Comparison of ENCODE assay signal across 18 mouse cellular contexts in genomic region chr19:15583782-15584693, GRCm38 (mm10).
DNase-seq lines count a peak whose midpoint lies in the region; ATAC-seq and TF ChIP-seq lines count a peak whose summit lies in the region.
"Had no signal": no experiment of that assay in that cellular context is flagged by ENCODE, and none has a peak within 500 bp of the region (broad histone marks: within the 10 kb centered on the region; RNA-seq: fewer than 3 reads in every experiment).

No protein-coding gene starts in this region.

- no peaks in the 10 kb centered on the region for H3K27me3 ChIP-seq in limb, embryonic 14.5 days (ENCODE audit: control insufficient read depth, insufficient read depth, low read length)
- H3K27me3 ChIP-seq in limb, embryonic 10.5 days (ENCODE audit: low read depth, poor library complexity, severe bottlenecking): 0 out of 2 replicates have a peak, but pooled peaks cover 2% of the 10 kb centered on the region
- no peaks in the 10 kb centered on the region for H3K27me3 ChIP-seq in embryonic facial prominence, embryonic 15.5 days
- no peaks in the 10 kb centered on the region for H3K27me3 ChIP-seq in hindbrain, embryonic 16.5 days (replicated peaks; ENCODE audit: control insufficient read depth, insufficient read depth, low read length)
- no peaks in the 10 kb centered on the region for H3K27me3 ChIP-seq in neural tube, embryonic 13.5 days
- H3K27me3 ChIP-seq: heart, embryonic 12.5 days; stomach, embryonic 15.5 days had no signal

- H3K9ac ChIP-seq in limb, embryonic 14.5 days (ENCODE audit: low read depth, low read length, severe bottlenecking): no peak overlapping the region
- no peak overlapping the region for H3K9ac ChIP-seq in embryonic facial prominence, embryonic 15.5 days
- H3K9ac ChIP-seq in hindbrain, embryonic 16.5 days (ENCODE audit: low read depth, low read length): no peak overlapping the region; the same call in 1 of the 2 replicates
- no peak overlapping the region for H3K9ac ChIP-seq in neural tube, embryonic 13.5 days
- H3K9ac ChIP-seq: heart, embryonic 12.5 days; stomach, embryonic 15.5 days had no signal

- peaks cover 8% of the 10 kb centered on the region; the same call in 1 of the 2 replicates for H3K4me1 ChIP-seq in limb, embryonic 14.5 days (ENCODE audit: control insufficient read depth, insufficient read depth, low read length)
- H3K4me1 ChIP-seq in limb, embryonic 10.5 days: peaks cover 7% of the 10 kb centered on the region; the same call in 1 of the 2 replicates
- H3K4me1 ChIP-seq in embryonic facial prominence, embryonic 15.5 days: peaks cover 6% of the 10 kb centered on the region; the same call in 1 of the 2 replicates
- H3K4me1 ChIP-seq in hindbrain, embryonic 16.5 days (ENCODE audit: control insufficient read depth, insufficient read depth, low read depth, low read length): peaks cover 7% of the 10 kb centered on the region
- H3K4me1 ChIP-seq in neural tube, embryonic 13.5 days (replicated peaks): peaks cover 22% of the 10 kb centered on the region
- H3K4me1 ChIP-seq: stomach, embryonic 15.5 days had no signal

- no peak; the same call in 1 of the 2 replicates for ATAC-seq in limb, embryonic 14.5 days (ENCODE audit: low FRiP score, low read depth)
- peak; percentile 24; the same call in 1 of the 2 replicates for ATAC-seq in embryonic facial prominence, embryonic 15.5 days (ENCODE audit: insufficient number of reproducible peaks, low FRiP score, low TSS enrichment, low read depth)
- ATAC-seq in hindbrain, embryonic 16.5 days: peak; percentile 40; the same call in 1 of the 2 replicates
- ATAC-seq in neural tube, embryonic 13.5 days (ENCODE audit: low read depth): peak; percentile 80
- ATAC-seq: CD4-positive, CD25-positive, alpha-beta regulatory T cell, adult 4 months; lung, postnatal 0 days had no signal

- H3K4me3 ChIP-seq in limb, embryonic 14.5 days (replicated peaks; ENCODE audit: low read length): no peak overlapping the region
- H3K4me3 ChIP-seq in limb, embryonic 10.5 days: no peak overlapping the region
- H3K4me3 ChIP-seq in embryonic facial prominence, embryonic 15.5 days (replicated peaks): no peak overlapping the region
- no peak overlapping the region for H3K4me3 ChIP-seq in hindbrain, embryonic 16.5 days (ENCODE audit: low read length)
- H3K4me3 ChIP-seq in neural tube, embryonic 13.5 days: no peak overlapping the region
- H3K4me3 ChIP-seq: forebrain, embryonic 10.5 days; heart, embryonic 12.5 days; left cerebral cortex, adult 2 months; stomach, embryonic 15.5 days had no signal

- no peak overlapping the region for H3K4me2 ChIP-seq in limb, embryonic 14.5 days (replicated peaks; ENCODE audit: low read depth, low read length, severe bottlenecking)
- no peak overlapping the region for H3K4me2 ChIP-seq in embryonic facial prominence, embryonic 15.5 days (replicated peaks)
- H3K4me2 ChIP-seq in hindbrain, embryonic 16.5 days (ENCODE audit: low read length): no peak overlapping the region
- 0 out of 2 replicates have a peak overlapping the region, but pooled peaks have one; percentile 6 for H3K4me2 ChIP-seq in neural tube, embryonic 13.5 days
- H3K4me2 ChIP-seq: stomach, embryonic 15.5 days had no signal

- H3K9me3 ChIP-seq in limb, embryonic 14.5 days (ENCODE audit: control insufficient read depth, low read length): no peaks in the 10 kb centered on the region
- H3K9me3 ChIP-seq in limb, embryonic 10.5 days (replicated peaks): no peaks in the 10 kb centered on the region
- H3K9me3 ChIP-seq in embryonic facial prominence, embryonic 15.5 days (replicated peaks): no peaks in the 10 kb centered on the region; the same call in 1 of the 2 replicates
- H3K9me3 ChIP-seq in hindbrain, embryonic 16.5 days (ENCODE audit: control insufficient read depth, low read length): peaks cover 9% of the 10 kb centered on the region
- H3K9me3 ChIP-seq in neural tube, embryonic 13.5 days: no peaks in the 10 kb centered on the region
- H3K9me3 ChIP-seq: heart, embryonic 12.5 days; stomach, embryonic 15.5 days had no signal

- no peak overlapping the region for H3K27ac ChIP-seq in limb, embryonic 14.5 days (replicated peaks; ENCODE audit: low read depth, low read length)
- no peak overlapping the region for H3K27ac ChIP-seq in limb, embryonic 10.5 days
- H3K27ac ChIP-seq in embryonic facial prominence, embryonic 15.5 days (replicated peaks): no peak overlapping the region
- H3K27ac ChIP-seq in hindbrain, embryonic 16.5 days (ENCODE audit: low read depth, low read length): no peak overlapping the region
- no peak overlapping the region for H3K27ac ChIP-seq in neural tube, embryonic 13.5 days (replicated peaks)
- H3K27ac ChIP-seq: forebrain, embryonic 10.5 days; left cerebral cortex, adult 2 months; stomach, embryonic 15.5 days had no signal

- peak; percentile 13 for DNase-seq in limb, embryonic 14.5 days (ENCODE audit: low spot score)
- no peak for DNase-seq in limb, embryonic 10.5 days (ENCODE audit: low spot score)
- no peak for DNase-seq in frontal cortex, postnatal 36 days (ENCODE audit: low spot score in 2 of 2)
- no peak for DNase-seq in heart, adult 11 months
- DNase-seq: adrenal gland, postnatal 36 days; cerebellum, adult 11 months; gastrocnemius, postnatal 14 days; kidney, adult 2 months; thymus, postnatal 14 days had no signal

- TF ChIP-seq POLR2A in limb, embryonic 14.5 days (IDR thresholded peaks at IDR 0.05; ENCODE audit: borderline replicate concordance, extremely low read depth, insufficient read depth, insufficient read length): no peak

- H3K36me3 ChIP-seq in limb, embryonic 14.5 days (ENCODE audit: control insufficient read depth, insufficient read depth, low read length): no peaks in the 10 kb centered on the region
- no peaks in the 10 kb centered on the region for H3K36me3 ChIP-seq in limb, embryonic 10.5 days
- H3K36me3 ChIP-seq in embryonic facial prominence, embryonic 15.5 days: no peaks in the 10 kb centered on the region
- no peaks in the 10 kb centered on the region for H3K36me3 ChIP-seq in hindbrain, embryonic 16.5 days (ENCODE audit: control insufficient read depth, insufficient read depth, low read length)
- no peaks in the 10 kb centered on the region for H3K36me3 ChIP-seq in neural tube, embryonic 13.5 days
- H3K36me3 ChIP-seq: forebrain, embryonic 10.5 days; heart, embryonic 12.5 days; stomach, embryonic 15.5 days had no signal

- WGBS in limb, embryonic 14.5 days: 71% methylated on average over 15 of the region's 15 CpGs
- 87% methylated on average over 15 of the region's 15 CpGs for WGBS in limb, embryonic 10.5 days
- WGBS in embryonic facial prominence, embryonic 15.5 days: 60% methylated on average over 15 of the region's 15 CpGs
- WGBS in hindbrain, embryonic 16.5 days: 23% methylated on average over 15 of the region's 15 CpGs
- whole genome bisulfite sequencing in neural tube, embryonic 13.5 days: 32% methylated on average over 15 of the region's 15 CpGs
